Mouse (Mus musculus) neural tube, embryonic 12.5 days (tissue): Measurements from ENCODE around the gene Gm39566. TPM values are rescaled to one million over a fixed set of nuclear protein-coding genes. Genes with fewer than 3 reads are reported as not detected.

Experiments
- ATAC-seq: fragments of 200-750 bp; cut with Nextera tagmentation; 2 replicates; pipeline ENCODE4 v1.8.0; 2017; ENCODE audit warnings: low read depth, mild to moderate bottlenecking, moderate TSS enrichment, moderate library complexity; ENCODE audit not compliant: low FRiP score
- H3K27ac ChIP-seq: fragments of 300-500 bp; sonication (generic); 2 replicates; pipeline ENCODE4 v1.5.1; 2016
- H3K27me3 ChIP-seq: fragments of 300-500 bp; sonication (generic); replicated peaks from 2 replicates; pipeline ENCODE4 v1.6.1; 2016; ENCODE audit warnings: mild to moderate bottlenecking
- H3K36me3 ChIP-seq: fragments of 300-500 bp; sonication (generic); 2 replicates; pipeline ENCODE4 v1.6.1; 2016; ENCODE audit warnings: mild to moderate bottlenecking
- H3K4me1 ChIP-seq: fragments of 300-500 bp; sonication (generic); 2 replicates; pipeline ENCODE4 v1.6.1; 2016
- H3K4me2 ChIP-seq: fragments of 300-500 bp; sonication (generic); replicated peaks from 2 replicates; pipeline ENCODE4 v1.6.1; 2016; ENCODE audit warnings: mild to moderate bottlenecking
- H3K4me3 ChIP-seq: fragments of 300-500 bp; sonication (generic); 2 replicates; pipeline ENCODE4 v1.5.1; 2016
- H3K9ac ChIP-seq: fragments of 300-500 bp; sonication (generic); 2 replicates; pipeline ENCODE4 v1.6.1; 2016; ENCODE audit warnings: mild to moderate bottlenecking
- H3K9me3 ChIP-seq: fragments of 300-500 bp; sonication (generic); 2 replicates; pipeline ENCODE4 v1.6.1; 2016; ENCODE audit warnings: mild to moderate bottlenecking
- WGBS: fragments of 180-500 bp; shearing (Covaris S2); methylation state at CpG from one replicate; pipeline ENCODE4 v1.1.7; 2016; 5-methylcytosine and 5-hydroxymethylcytosine counted together
- polyA plus RNA-seq: library from polyadenylated mRNA; unstranded; fragments of >200 nt; fragmentation: Nextera tagmentation; extraction: Ambion mirVana; gene quantifications from 2 replicates; pipeline ENCODE4 v1.2.1, GENCODE M21; 2016

Gene Gm39566
- polyA plus RNA-seq, 1 experiment from 2014 or later, result not detected

- peak; percentile 46 for ATAC-seq
Measured at GRCm38 (mm10) chr11:69846738-69847688, 31.9 kb upstream of the Gm39566 start.

GRCm38 (mm10) chr11:69846198-69846680 is 31.1 kb upstream of the Gm39566 start, which contains the start of gene Plscr3:
TSS of gene Plscr3 (plus strand) at chr11:69846376.
- Histone ChIP-seq H3K36me3 (peaks cover 26% of the 10 kb centered on the region), H3K9me3 (no peaks in the 10 kb centered on the region), H3K4me3 (peak within 1 kb of the TSS; percentile 65), H3K4me2 (peak within 1 kb of the TSS; percentile 74), H3K4me1 (peaks cover 23% of the 10 kb centered on the region), H3K27ac (peak within 1 kb of the TSS; percentile 93), H3K9ac (peak within 1 kb of the TSS; percentile 84), H3K27me3 (no peaks in the 10 kb centered on the region)
- WGBS, result under 1% methylated on average over 38 of the region's 38 CpGs
- ATAC-seq, result peak; percentile 91

More at GRCm38 (mm10) chr11:69846738-69847688, 31.9 kb upstream of the Gm39566 start:
- Histone ChIP-seq H3K4me1 (peaks cover 23% of the 10 kb centered on the region), H3K9me3 (no peaks in the 10 kb centered on the region), H3K27me3 (no peaks in the 10 kb centered on the region), H3K36me3 (peaks cover 34% of the 10 kb centered on the region), H3K4me3 (peak overlapping the region; percentile 65), H3K9ac (peak overlapping the region; percentile 84), H3K27ac (peak overlapping the region; percentile 93; the same call in 1 of the 2 replicates), H3K4me2 (peak overlapping the region; percentile 74)
- WGBS, result 11% methylated on average over 37 of the region's 37 CpGs

- Histone ChIP-seq H3K36me3 (peaks cover 2% of the 10 kb centered on the region), H3K4me2 (peak overlapping the region; percentile 90), H3K4me1 (peaks cover 41% of the 10 kb centered on the region), H3K9me3 (no peaks in the 10 kb centered on the region), H3K27me3 (peaks cover under 1% of the 10 kb centered on the region; the same call in 1 of the 2 replicates), H3K9ac (peak overlapping the region; percentile 58), H3K27ac (peak overlapping the region; percentile 74; the same call in 1 of the 2 replicates), H3K4me3 (peak overlapping the region; percentile 84)
- no peak for ATAC-seq
- 2% methylated on average over 7 of the region's 7 CpGs for WGBS
Measured at GRCm38 (mm10) chr11:69838714-69839104, 23.6 kb upstream of the Gm39566 start.

DNA sequence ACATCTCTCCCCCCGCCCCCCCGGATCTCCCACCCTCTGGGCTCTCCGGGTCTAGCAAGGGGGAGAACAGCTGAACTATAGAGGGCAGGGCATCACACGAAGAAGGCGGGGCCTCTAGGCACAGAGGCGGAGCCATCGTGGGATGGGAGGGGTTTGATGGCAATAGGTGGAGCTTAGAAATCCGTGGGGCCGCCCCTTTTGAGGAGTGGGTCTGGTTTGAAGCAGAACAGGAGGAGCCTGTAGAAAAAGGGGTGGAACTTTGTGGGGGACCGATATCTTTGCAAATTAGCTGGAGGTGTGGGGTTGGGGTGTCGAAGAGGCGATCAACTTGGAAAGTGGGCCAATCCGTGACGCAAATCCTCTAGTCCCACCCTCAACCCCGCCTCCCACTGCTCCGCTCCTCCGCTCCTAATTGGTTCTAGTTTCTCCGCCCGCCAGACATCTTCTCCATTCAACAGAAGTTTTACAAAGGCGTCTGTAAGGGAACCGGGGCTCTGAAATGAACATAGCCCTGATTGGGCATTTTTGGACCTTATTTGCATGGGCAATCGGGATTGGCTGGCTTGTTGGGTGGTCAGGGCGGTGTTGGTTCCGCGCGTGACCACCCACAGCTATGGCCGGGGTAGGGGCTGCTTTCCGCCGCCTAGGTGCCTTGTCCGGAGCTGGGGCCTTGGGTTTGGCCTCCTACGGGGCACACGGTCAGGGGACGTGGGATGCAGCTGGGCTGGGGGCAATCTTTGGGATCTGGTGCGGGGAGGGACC is 23.0 kb upstream of the Gm39566 start, which contains the start of gene Tmem256:
TSS of gene Tmem256 (plus strand) at position 563 of the 762 bp plus-strand sequence.
- Histone ChIP-seq H3K27ac (peak within 1 kb of the TSS; percentile 87), H3K27me3 (peaks cover 6% of the 10 kb centered on the region), H3K4me1 (peaks cover 45% of the 10 kb centered on the region), H3K4me3 (peak within 1 kb of the TSS; percentile 84), H3K36me3 (peaks cover 8% of the 10 kb centered on the region), H3K4me2 (peak within 1 kb of the TSS; percentile 90), H3K9ac (peak within 1 kb of the TSS; percentile 91), H3K9me3 (no peaks in the 10 kb centered on the region)
- peak; percentile 88 for ATAC-seq
- under 1% methylated on average over 34 of the region's 34 CpGs for WGBS

DNA sequence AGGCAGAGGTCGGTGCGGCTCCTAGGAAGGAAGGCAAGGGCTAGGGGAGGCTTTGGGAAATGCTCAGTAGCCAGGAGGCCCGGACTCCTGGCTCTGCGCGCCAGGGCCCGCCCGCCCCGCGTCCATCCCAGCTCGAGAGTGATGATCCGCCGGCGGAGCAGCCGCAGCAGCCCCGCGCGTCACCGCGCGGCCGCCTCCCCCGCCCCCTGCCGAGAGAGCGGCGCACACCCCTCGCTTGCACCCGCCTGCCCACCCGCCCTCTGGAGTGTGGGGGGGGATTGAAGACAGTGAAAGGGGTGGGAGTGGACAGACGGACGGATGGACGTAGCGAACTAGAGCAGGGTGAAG is 22.5 kb upstream of the Gm39566 start, which contains the start of gene Nlgn2:
TSS of gene Nlgn2 (minus strand) at position 181 of the 348 bp plus-strand sequence.
- peak within 1 kb of the TSS; percentile 87 for H3K27ac ChIP-seq
- H3K9me3 ChIP-seq, result no peaks in the 10 kb centered on the region
- H3K36me3 ChIP-seq, result peaks cover 13% of the 10 kb centered on the region
- H3K4me1 ChIP-seq, result peaks cover 45% of the 10 kb centered on the region
- peak within 1 kb of the TSS; percentile 91 for H3K9ac ChIP-seq
- H3K4me3 ChIP-seq, result peak within 1 kb of the TSS; percentile 84
- H3K4me2 ChIP-seq, result peak within 1 kb of the TSS; percentile 90
- peaks cover 7% of the 10 kb centered on the region for H3K27me3 ChIP-seq
- peak; percentile 63; the same call in 1 of the 2 replicates for ATAC-seq
- WGBS, result under 1% methylated on average over 32 of the region's 32 CpGs

DNA sequence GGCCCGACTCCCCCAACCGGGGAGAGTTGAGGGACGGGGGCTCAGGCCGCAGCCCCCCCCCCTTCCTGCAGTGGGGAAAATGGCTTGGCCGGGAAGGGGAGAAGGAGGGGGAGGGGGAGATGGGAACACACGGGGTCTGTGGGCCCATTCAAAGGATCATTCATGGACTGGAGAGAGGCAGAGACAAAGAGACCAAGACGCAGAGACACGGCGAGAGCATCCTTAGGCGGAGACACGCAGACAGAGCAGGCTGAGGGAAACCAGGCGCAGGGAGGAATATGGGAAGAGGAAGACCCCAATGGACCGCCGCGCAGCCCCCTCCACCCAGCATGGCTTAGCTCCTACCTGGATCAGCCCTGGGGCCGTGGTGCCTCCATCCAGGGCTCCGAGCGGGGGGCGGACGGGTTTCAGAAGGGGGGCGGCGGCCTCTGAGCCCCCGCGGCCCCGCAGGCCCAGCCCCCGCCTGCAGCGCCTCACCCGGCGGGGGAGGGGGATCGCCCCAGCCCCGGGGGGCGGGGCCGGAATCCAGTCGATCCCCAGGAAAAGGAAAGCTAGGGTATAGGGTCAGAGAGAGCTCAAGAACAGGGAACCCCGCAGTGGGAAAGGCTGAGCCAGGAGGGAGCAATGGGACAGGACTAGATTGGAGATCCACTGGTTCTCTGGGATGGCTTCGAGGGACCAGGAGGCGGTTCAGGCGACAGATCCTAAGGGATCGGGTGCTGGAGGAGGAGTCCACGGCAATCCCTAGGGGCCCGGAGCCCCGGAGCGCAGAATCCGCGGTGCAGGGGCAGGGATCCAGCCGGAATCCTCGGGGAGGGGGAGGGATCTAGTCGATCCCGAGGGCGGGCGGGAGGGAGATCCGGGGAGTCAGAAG is 21.8 kb upstream of the Gm39566 start:
- under 1% methylated on average over 51 of the region's 52 CpGs for WGBS
- peaks cover 18% of the 10 kb centered on the region for H3K36me3 ChIP-seq
- H3K9ac ChIP-seq, result peak overlapping the region; percentile 91
- no peaks in the 10 kb centered on the region for H3K9me3 ChIP-seq
- H3K4me2 ChIP-seq, result peak overlapping the region; percentile 90
- H3K27ac ChIP-seq, result peak overlapping the region; percentile 87
- H3K27me3 ChIP-seq, result peaks cover 7% of the 10 kb centered on the region
- ATAC-seq, result peak; percentile 7
- H3K4me1 ChIP-seq, result peaks cover 45% of the 10 kb centered on the region
- peak overlapping the region; percentile 84 for H3K4me3 ChIP-seq

- Histone ChIP-seq H3K9me3 (no peaks in the 10 kb centered on the region), H3K36me3 (peaks cover 28% of the 10 kb centered on the region), H3K4me3 (peak overlapping the region; percentile 84), H3K4me1 (peaks cover 45% of the 10 kb centered on the region), H3K4me2 (peak overlapping the region; percentile 90), H3K27me3 (peaks cover 7% of the 10 kb centered on the region), H3K9ac (peak overlapping the region; percentile 91), H3K27ac (0 out of 2 replicates have a peak overlapping the region, but pooled peaks have one; percentile 87)
- 0% methylated on average over 4 of the region's 4 CpGs for WGBS
- no peak for ATAC-seq
Measured at GRCm38 (mm10) chr11:69835966-69836335, 20.9 kb upstream of the Gm39566 start.

GRCm38 (mm10) chr11:69835326-69835965 is 20.3 kb upstream of the Gm39566 start:
- Histone ChIP-seq H3K9ac (peak overlapping the region; percentile 91), H3K4me1 (peaks cover 45% of the 10 kb centered on the region), H3K4me2 (peak overlapping the region; percentile 90), H3K4me3 (peak overlapping the region; percentile 84), H3K27ac (no peak overlapping the region), H3K36me3 (peaks cover 31% of the 10 kb centered on the region), H3K27me3 (peaks cover 7% of the 10 kb centered on the region), H3K9me3 (no peaks in the 10 kb centered on the region)
- 2% methylated on average over 9 of the region's 9 CpGs for WGBS
- ATAC-seq, result no peak

- H3K36me3 ChIP-seq, result peaks cover 36% of the 10 kb centered on the region
- H3K4me2 ChIP-seq, result peak overlapping the region; percentile 90
- H3K27me3 ChIP-seq, result peaks cover 7% of the 10 kb centered on the region
- 5% methylated on average over 46 of the region's 48 CpGs for WGBS
- H3K9me3 ChIP-seq, result no peaks in the 10 kb centered on the region
- H3K9ac ChIP-seq, result peak overlapping the region; percentile 91
- peaks cover 45% of the 10 kb centered on the region for H3K4me1 ChIP-seq
- H3K4me3 ChIP-seq, result peak overlapping the region; percentile 84
- H3K27ac ChIP-seq, result no peak overlapping the region
- ATAC-seq, result no peak
Measured at GRCm38 (mm10) chr11:69834001-69834549, 19.0 kb upstream of the Gm39566 start.

GRCm38 (mm10) chr11:69833554-69833953 is 18.5 kb upstream of the Gm39566 start:
- Histone ChIP-seq H3K4me3 (peak overlapping the region; percentile 84), H3K4me2 (peak overlapping the region; percentile 90), H3K4me1 (peaks cover 46% of the 10 kb centered on the region), H3K9ac (peak overlapping the region; percentile 91), H3K9me3 (no peaks in the 10 kb centered on the region), H3K27ac (no peak overlapping the region), H3K27me3 (peaks cover 7% of the 10 kb centered on the region), H3K36me3 (peaks cover 42% of the 10 kb centered on the region)
- 54% methylated on average over 8 of the region's 8 CpGs for WGBS
- ATAC-seq, result no peak
